In the genomic region with DNA sequence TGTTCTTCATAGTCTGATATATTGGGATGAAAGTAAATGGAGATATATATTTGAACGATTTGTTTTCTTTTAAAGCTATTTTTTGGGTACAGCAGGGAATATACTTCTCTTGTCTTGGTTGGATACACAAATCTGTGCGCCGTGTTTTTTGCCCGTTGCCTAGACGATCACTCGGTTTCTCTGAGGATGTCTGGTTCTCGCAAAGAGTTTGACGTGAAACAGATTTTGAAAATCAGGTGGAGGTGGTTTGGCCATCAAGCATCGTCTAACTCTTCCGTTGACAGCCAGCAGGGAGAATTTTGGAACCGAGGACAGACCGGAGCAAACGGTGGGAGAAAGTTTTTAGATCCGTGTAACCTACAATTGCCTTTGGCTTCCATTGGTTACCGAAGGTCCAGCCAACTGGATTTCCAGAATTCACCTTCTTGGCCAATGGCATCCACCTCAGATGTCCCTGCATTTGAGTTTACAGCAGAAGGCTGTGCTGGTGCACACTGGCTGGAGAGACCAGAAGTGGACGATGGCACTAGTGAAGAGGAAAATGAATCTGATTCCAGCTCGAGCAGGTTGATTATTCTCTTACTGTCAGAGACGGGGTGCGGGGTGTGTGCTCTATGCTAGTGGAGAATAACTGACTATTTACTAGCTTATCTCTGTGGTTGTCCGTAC, we compare ENCODE assay signal across 8 mouse cellular contexts. TPM values are rescaled to one million over a fixed set of nuclear protein-coding genes. Genes with fewer than 3 reads are reported as not detected.
DNase-seq lines count a peak whose midpoint lies in the region; ATAC-seq lines count a peak whose summit lies in the region.

No protein-coding gene starts in this region.

- H3K27ac ChIP-seq in hindbrain, embryonic 15.5 days (replicated peaks), result peak overlapping the region; percentile 77
- no peak overlapping the region for H3K27ac ChIP-seq in liver, embryonic 16.5 days (ENCODE audit: low read length)
- H3K27ac ChIP-seq in stomach, embryonic 15.5 days, result no peak overlapping the region

- H3K4me3 ChIP-seq in hindbrain, embryonic 15.5 days, result peak overlapping the region; percentile 49
- no peak overlapping the region for H3K4me3 ChIP-seq in liver, embryonic 16.5 days (ENCODE audit: low read depth, low read length)
- peak overlapping the region; percentile 37 for H3K4me3 ChIP-seq in stomach, embryonic 15.5 days (replicated peaks)

- peaks cover 15% of the 10 kb centered on the region for H3K4me1 ChIP-seq in hindbrain, embryonic 15.5 days (replicated peaks)
- no peaks in the 10 kb centered on the region for H3K4me1 ChIP-seq in liver, embryonic 16.5 days (ENCODE audit: control insufficient read depth, low read depth, low read length)
- no peaks in the 10 kb centered on the region for H3K4me1 ChIP-seq in stomach, embryonic 15.5 days

- no peaks in the 10 kb centered on the region for H3K27me3 ChIP-seq in hindbrain, embryonic 15.5 days
- H3K27me3 ChIP-seq in liver, embryonic 16.5 days (ENCODE audit: control insufficient read depth, insufficient read depth, low read depth, low read length), result no peaks in the 10 kb centered on the region
- H3K27me3 ChIP-seq in stomach, embryonic 15.5 days (replicated peaks), result no peaks in the 10 kb centered on the region

- peak overlapping the region; percentile 55 for H3K4me2 ChIP-seq in hindbrain, embryonic 15.5 days
- peak overlapping the region; percentile 36 for H3K4me2 ChIP-seq in liver, embryonic 16.5 days (ENCODE audit: low read depth, low read length)
- peak overlapping the region; percentile 58 for H3K4me2 ChIP-seq in stomach, embryonic 15.5 days

- no peaks in the 10 kb centered on the region for H3K9me3 ChIP-seq in hindbrain, embryonic 15.5 days
- no peaks in the 10 kb centered on the region for H3K9me3 ChIP-seq in liver, embryonic 16.5 days (replicated peaks; ENCODE audit: control insufficient read depth, low read length)
- H3K9me3 ChIP-seq in stomach, embryonic 15.5 days, result no peaks in the 10 kb centered on the region

- WGBS in hindbrain, embryonic 15.5 days, result 5% methylated on average over 20 of the region's 20 CpGs
- WGBS in liver, embryonic 16.5 days (ENCODE audit: insufficient replicate concordance), result 36% methylated on average over 20 of the region's 20 CpGs
- 22% methylated on average over 20 of the region's 20 CpGs for WGBS in stomach, embryonic 15.5 days

- peak; percentile 14; the same call in 1 of the 2 replicates for ATAC-seq in hindbrain, embryonic 15.5 days (ENCODE audit: low FRiP score, low read depth)
- no peak for ATAC-seq in liver, embryonic 16.5 days (ENCODE audit: low read depth)
- ATAC-seq in stomach, embryonic 15.5 days (ENCODE audit: insufficient read depth, low FRiP score, low read depth), result no peak

- H3K9ac ChIP-seq in hindbrain, embryonic 15.5 days, result peak overlapping the region; percentile 47
- H3K9ac ChIP-seq in liver, embryonic 16.5 days (ENCODE audit: low read depth, low read length), result no peak overlapping the region
- H3K9ac ChIP-seq in stomach, embryonic 15.5 days, result no peak overlapping the region

- DNase-seq in layer of hippocampus, adult 18-20 months (ENCODE audit: low spot score in 2 of 2), result peak; percentile 26 to 56
- DNase-seq in layer of hippocampus, adult 9-11 months, result no peak
- DNase-seq in embryo, embryonic 9.5 days (ENCODE audit: extremely low spot score), result peak; percentile 44
- no peak for DNase-seq in thymus, postnatal 10 days (ENCODE audit: low spot score in 2 of 2)
- DNase-seq in kidney, postnatal 25 days, result no peak

- H3K36me3 ChIP-seq in hindbrain, embryonic 15.5 days, result no peaks in the 10 kb centered on the region
- no peaks in the 10 kb centered on the region for H3K36me3 ChIP-seq in liver, embryonic 16.5 days (ENCODE audit: control insufficient read depth, insufficient read depth)
- no peaks in the 10 kb centered on the region for H3K36me3 ChIP-seq in stomach, embryonic 15.5 days

RNA-seq across cellular contexts. Expression of gene Klhl5, which starts 24.0 kb away (rescaled TPM):
- 10 to 100 TPM; 49.7 to 50.7 TPM for total RNA-seq in layer of hippocampus, adult 18-20 months (2021)
- polyA plus RNA-seq in hindbrain, embryonic 15.5 days (2015; fragmentation: Nextera tagmentation; extraction: Ambion mirVana), result 45.8 and 47.3 TPM in 2 replicates
- 2.5 and 3.5 TPM in 2 replicates for polyA plus RNA-seq in liver, embryonic 16.5 days (2015; fragmentation: Nextera tagmentation; extraction: Ambion mirVana)
- polyA plus RNA-seq in stomach, embryonic 15.5 days (2015; fragmentation: Nextera tagmentation; extraction: Ambion mirVana), result 14.3 and 15.4 TPM in 2 replicates

RNA-seq across cellular contexts. Expression of gene Tmem156, which starts 39.4 kb away (rescaled TPM):
- under 1 TPM; 0.37 to 0.53 TPM for total RNA-seq in layer of hippocampus, adult 18-20 months (2021)
- polyA plus RNA-seq in hindbrain, embryonic 15.5 days (2015; fragmentation: Nextera tagmentation; extraction: Ambion mirVana), result 0.14 TPM in 1 of 2 replicates, not detected in the other
- polyA plus RNA-seq in liver, embryonic 16.5 days (2015; fragmentation: Nextera tagmentation; extraction: Ambion mirVana), result 0.64 and 0.72 TPM in 2 replicates
- polyA plus RNA-seq in stomach, embryonic 15.5 days (2015; fragmentation: Nextera tagmentation; extraction: Ambion mirVana), result 1.7 and 2.3 TPM in 2 replicates

Comparison
In these comparisons a context has a peak if more than half of its experiments do, and no peak if none do; other contexts are left out.
1. DNase-seq: peak in layer of hippocampus, adult 18-20 months (2 of 2) and embryo, embryonic 9.5 days (single experiment); none in layer of hippocampus, adult 9-11 months (single experiment), thymus, postnatal 10 days (0 of 2) and kidney, postnatal 25 days (0 of 2).
2. Peak in every context shown above with its lines, with median percentiles within 50 percentile points of each other: H3K4me2 ChIP-seq.